Mouse (Mus musculus): Measurements from ENCODE around the gene Dhx58. TPM values are rescaled to one million over a fixed set of nuclear protein-coding genes. Genes with fewer than 3 reads are reported as not detected.

Gene Dhx58
- polyA plus RNA-seq (2012; rRNA removed), result 2.7 and 2.8 TPM in 2 replicates

DNA sequence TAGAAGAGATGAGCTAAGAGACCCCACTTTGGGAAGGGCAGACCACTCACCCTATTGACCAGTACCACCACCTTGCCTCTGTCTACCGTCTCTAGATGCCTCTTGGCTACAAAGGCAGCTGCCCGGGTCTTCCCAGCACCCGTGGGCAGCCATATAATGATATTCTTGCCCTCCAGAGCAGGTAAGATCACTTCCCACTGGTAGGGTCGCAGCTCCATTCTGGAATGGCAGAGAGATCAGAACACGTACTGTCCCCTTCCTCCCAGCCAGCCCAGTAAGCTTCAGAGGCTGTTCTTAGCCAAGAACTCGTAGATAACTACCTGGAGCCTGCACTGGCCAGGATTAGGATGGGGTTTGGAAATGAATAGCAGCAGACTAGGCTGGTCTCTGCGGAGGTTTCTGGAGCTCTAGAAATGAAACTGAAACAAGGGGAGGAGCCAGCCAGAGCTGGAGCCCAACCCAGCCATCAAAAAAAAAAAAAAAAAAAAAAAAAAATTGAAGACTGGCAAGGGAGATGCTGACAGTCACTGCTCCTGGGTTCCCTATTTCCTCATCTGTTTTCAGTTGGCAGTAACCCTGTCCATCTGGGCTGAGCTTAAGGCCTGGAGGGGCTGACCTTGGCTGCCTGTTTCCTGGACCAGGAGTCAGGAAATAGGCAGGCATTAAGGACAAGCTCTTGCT is at the start of gene Dhx58:
TSS of gene Dhx58 (minus strand) at position 421 of the 681 bp plus-strand sequence.
- DNase-seq (ENCODE audit: extremely low spot score in 1 of 2, low spot score in 1 of 2), result no peak

DNA sequence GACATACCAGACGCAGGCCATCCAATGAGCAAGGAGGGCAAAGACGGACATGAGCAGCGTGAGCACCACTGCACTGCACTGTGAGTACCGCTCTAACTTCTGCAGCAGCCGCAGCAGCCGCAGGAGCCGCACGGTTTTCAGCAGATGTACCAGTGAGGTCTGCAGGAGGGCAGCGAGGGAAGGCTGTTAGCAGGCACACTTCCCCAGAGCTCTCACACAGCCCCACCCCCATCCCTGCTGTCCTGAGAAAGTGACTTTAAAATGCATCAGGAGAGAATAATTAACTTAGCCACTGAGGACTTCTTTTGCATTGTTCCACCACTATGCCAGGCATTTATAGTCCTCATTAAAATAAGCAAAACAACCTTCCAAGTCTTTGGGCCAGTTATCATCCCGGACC is 48.2 kb upstream of the Dhx58 start:
- no peak for DNase-seq (ENCODE audit: extremely low spot score in 1 of 2, low spot score in 1 of 2)

GRCm38 (mm10) chr11:100750127-100750526 is 46.1 kb upstream of the Dhx58 start:
- no peak for DNase-seq (ENCODE audit: extremely low spot score in 1 of 2, low spot score in 1 of 2)

GRCm38 (mm10) chr11:100749469-100749868 is 45.4 kb upstream of the Dhx58 start:
- DNase-seq (ENCODE audit: extremely low spot score in 1 of 2, low spot score in 1 of 2), result peak in 1 of 2 experiments; percentile 71

DNA sequence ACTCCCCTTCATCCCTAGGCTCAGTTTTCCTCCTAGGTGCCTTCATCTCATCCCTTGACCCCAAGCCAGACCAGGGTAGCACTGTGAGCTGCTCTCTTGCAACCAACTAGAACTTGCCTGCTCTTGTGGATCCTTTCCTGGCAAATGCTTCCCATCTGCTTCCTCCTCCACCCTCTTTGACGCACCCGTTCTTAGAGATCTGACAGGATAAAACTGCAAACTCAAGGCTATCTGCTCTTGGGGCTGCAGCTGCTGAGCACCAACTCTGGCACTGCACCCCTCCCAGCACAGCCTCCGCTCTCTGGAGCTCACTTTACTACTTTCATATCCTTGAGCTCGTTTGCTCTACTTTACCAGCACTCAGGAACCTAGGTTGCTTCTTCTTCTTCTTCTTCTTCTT is 44.5 kb upstream of the Dhx58 start:
- peak in 1 of 2 experiments; percentile 65 for DNase-seq (ENCODE audit: extremely low spot score in 1 of 2, low spot score in 1 of 2)

GRCm38 (mm10) chr11:100747114-100747513 is 43.0 kb upstream of the Dhx58 start:
- DNase-seq (ENCODE audit: extremely low spot score in 1 of 2, low spot score in 1 of 2), result no peak

DNA sequence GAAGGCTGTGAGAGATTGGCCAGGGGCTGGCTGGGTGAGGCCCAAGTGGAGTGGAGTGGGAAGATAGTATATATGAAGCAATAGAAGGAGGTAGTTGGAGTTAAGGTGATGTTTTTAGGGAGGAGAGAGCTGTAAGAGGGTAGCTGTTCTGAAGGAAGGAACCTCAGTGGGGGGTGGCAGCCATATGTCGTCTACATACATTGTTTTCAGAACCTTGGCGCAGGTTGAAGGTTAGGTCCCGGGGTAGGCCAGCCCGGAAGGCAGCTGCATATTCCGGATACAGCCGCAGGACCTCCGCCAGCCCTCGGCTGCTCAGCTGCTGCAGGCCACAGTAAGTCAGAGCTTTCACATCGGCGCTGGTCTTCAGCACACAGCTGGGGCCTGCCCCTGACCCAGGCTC is 42.5 kb upstream of the Dhx58 start:
- DNase-seq (ENCODE audit: extremely low spot score in 1 of 2, low spot score in 1 of 2), result no peak

GRCm38 (mm10) chr11:100745085-100745484 is 41.0 kb upstream of the Dhx58 start:
- DNase-seq (ENCODE audit: extremely low spot score in 1 of 2, low spot score in 1 of 2), result peak in 1 of 2 experiments; percentile 76

GRCm38 (mm10) chr11:100741348-100741747 is 37.3 kb upstream of the Dhx58 start:
- DNase-seq (ENCODE audit: extremely low spot score in 1 of 2, low spot score in 1 of 2), result no peak

GRCm38 (mm10) chr11:100738749-100739148 is 34.7 kb upstream of the Dhx58 start:
- no peak for DNase-seq (ENCODE audit: extremely low spot score in 1 of 2, low spot score in 1 of 2)

DNA sequence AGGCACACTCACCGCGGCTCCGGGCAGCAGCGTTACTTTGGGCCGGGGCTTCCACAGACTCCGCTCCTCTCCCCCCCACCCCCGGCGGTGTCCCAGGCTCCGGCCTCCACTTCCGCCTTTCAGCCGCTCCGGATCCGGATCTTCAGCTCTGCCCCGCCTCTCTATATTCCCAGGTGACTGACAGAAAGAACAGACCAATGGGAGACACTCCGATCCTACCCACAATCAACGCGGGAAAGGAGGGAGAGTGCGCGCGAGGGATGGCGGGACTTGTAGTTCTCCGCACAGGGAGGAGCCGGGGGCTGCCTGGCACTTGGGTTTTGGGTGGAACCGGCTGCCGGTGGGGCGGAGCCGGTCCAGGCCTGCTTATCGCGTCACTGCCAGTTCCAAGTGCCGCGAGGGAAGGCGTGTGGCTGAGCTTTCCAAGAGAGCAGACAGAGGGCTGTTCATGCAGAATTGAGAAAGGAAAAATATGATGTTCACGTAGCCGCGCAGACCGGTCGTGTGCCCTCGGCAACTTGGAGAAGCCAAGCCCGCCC is 34.1 kb upstream of the Dhx58 start, which contains the start of gene Rab5c:
TSS of gene Rab5c (minus strand) at position 150 of the 539 bp plus-strand sequence.
- DNase-seq (ENCODE audit: extremely low spot score in 1 of 2, low spot score in 1 of 2), result peak; percentile 99

DNA sequence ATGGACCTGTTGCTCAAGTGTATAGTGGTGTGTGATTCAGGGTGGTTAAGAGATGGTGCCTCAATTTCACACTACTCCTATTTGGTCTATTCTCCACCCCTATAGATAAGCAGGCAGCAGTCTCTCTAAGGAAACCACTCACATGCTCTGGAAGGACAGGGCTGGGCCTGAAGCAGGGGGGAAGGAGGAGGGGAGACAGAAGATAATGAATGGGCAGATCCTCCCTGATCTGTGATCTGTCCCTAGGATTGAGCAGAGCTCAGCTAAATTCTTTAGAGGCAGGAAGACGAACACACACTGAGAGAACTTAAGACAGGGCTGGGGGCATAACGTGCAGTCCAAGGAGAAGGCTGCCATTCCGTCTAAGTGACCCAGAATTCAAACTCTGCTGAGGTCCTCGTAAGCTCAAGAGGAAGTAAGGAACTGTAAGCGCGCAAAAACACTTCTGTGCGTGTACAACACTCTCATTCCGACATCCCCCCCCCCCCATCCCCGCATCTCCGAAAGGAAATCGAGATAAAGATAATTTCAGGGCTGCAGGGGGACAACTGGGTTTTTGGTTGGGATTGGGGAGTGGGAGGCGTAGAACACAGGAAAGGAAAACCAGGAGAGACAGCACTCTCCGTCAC is 33.1 kb upstream of the Dhx58 start:
- no peak for DNase-seq (ENCODE audit: extremely low spot score in 1 of 2, low spot score in 1 of 2)

GRCm38 (mm10) chr11:100736746-100737080 is 32.6 kb upstream of the Dhx58 start:
- DNase-seq (ENCODE audit: extremely low spot score in 1 of 2, low spot score in 1 of 2), result no peak

DNA sequence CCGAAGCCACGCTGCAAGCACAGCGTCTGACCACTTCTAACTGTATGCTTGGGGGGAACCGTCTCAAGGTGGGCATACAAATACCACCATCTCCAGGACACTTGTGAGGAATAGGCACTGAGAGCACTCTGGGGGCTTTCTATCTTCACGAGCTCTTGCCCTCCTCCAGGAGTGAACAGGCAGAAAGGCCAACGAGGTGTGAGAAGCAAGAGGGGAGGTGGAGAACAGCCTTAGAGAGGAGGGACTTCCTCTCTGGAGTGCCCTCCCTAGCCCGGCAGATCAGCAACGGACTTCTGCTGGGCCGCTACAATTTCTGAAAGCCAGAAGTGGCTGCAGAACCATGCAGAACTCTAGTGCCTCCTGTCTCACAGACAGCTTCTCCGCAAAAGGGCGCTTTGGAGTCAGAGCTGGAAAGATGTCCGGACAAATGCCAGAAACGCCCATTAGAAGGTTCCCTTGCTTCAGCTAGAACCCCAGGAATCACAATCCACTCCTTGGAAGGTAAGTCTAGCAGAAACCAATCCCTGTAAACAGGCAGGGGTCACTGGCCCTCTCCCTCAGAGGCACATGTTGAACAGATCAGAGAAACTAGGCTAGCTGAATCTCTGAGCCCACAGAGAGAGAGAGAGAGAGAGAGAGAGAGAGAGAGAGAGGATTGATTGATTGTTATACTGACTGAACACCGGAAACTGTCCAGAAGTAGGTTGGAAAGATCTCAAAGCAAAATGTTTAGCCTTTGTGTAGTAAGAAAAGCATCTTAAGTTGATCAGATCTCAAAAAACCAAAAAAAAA is 32.1 kb upstream of the Dhx58 start:
- DNase-seq (ENCODE audit: extremely low spot score in 1 of 2, low spot score in 1 of 2), result no peak

DNA sequence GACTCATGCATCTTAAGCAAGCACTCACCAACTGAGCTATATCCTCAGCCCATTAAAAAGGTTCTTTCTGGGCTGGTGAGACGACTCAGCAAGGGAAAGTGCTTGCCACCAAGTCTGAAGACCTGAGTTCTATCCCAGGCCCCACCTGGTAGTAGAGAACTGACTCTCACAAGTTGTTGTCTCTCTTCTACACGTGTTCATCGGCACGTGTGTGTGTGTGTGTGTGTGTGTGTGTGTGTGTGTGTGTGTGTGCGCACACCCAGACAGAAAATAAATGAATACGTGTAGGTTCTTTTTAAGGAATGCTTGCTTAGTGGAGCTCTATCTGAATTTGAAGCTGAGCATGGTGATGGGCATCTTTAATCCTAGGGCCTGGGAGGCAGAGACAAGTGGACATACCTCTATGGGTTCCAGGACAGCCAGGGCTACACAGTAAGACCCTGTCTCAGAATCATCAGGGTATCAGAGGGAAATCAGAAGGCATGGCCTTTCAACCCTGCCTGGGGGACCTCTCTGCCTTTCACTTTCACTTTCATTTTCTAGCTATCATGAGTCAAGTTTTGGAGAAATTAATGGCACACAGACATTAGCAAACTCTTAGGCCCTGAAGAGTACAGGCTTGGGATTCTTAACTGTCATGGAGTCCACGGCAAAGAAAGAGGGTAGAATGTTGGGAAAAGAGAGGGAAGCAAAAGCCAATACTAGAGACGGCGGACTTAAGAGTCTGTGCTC is 31.2 kb upstream of the Dhx58 start:
- no peak for DNase-seq (ENCODE audit: extremely low spot score in 1 of 2, low spot score in 1 of 2)

GRCm38 (mm10) chr11:100730477-100731205 is 26.6 kb upstream of the Dhx58 start:
- DNase-seq (ENCODE audit: extremely low spot score in 1 of 2, low spot score in 1 of 2), result no peak

- DNase-seq (ENCODE audit: extremely low spot score in 1 of 2, low spot score in 1 of 2), result no peak
These were observed 25.9 kb upstream of the Dhx58 start for GRCm38 (mm10) chr11:100729976-100730375.

- no peak for DNase-seq (ENCODE audit: extremely low spot score in 1 of 2, low spot score in 1 of 2)
These were observed 24.5 kb upstream of the Dhx58 start for GRCm38 (mm10) chr11:100728601-100729000.

GRCm38 (mm10) chr11:100727201-100727600 is 23.1 kb upstream of the Dhx58 start:
- DNase-seq (ENCODE audit: extremely low spot score in 1 of 2, low spot score in 1 of 2), result no peak
